Mouse (Mus musculus) forebrain, embryonic 10.5 days (tissue): ENCODE measurements around the gene Myof. TPM values are rescaled to one million over a fixed set of nuclear protein-coding genes. Genes with fewer than 3 reads are reported as not detected.

Experiments used
- DNase-seq: peaks from one replicate; pipeline ENCODE4 v3.0.0-alpha.2; 2017; ENCODE audit warnings: low spot score; ENCODE audit errors: extremely low spot score
- H3K27ac ChIP-seq: fragments of 300-500 bp; sonication (generic); 2 replicates; pipeline ENCODE4 v1.5.1; 2016; ENCODE audit warnings: mild to moderate bottlenecking
- H3K27me3 ChIP-seq: fragments of 300-500 bp; sonication (generic); 2 replicates; pipeline ENCODE4 v1.6.1; 2016; ENCODE audit warnings: mild to moderate bottlenecking; ENCODE audit not compliant: poor library complexity, severe bottlenecking
- H3K36me3 ChIP-seq: fragments of 300-500 bp; sonication (generic); replicated peaks from 2 replicates; pipeline ENCODE4 v1.6.1; 2016; ENCODE audit warnings: mild to moderate bottlenecking, moderate library complexity
- H3K4me1 ChIP-seq: fragments of 300-500 bp; sonication (generic); 2 replicates; pipeline ENCODE4 v1.6.1; 2016
- H3K4me3 ChIP-seq: fragments of 300-500 bp; sonication (generic); 2 replicates; pipeline ENCODE4 v1.5.1; 2016; ENCODE audit warnings: mild to moderate bottlenecking, moderate library complexity
- H3K9me3 ChIP-seq: fragments of 300-500 bp; sonication (generic); 2 replicates; pipeline ENCODE4 v1.6.1; 2016; ENCODE audit warnings: mild to moderate bottlenecking, moderate library complexity
- WGBS: fragments of 180-500 bp; shearing (Covaris S2); methylation state at CpG from one replicate; pipeline ENCODE4 v1.1.7; 2016; 5-methylcytosine and 5-hydroxymethylcytosine counted together
- polyA plus RNA-seq: library from polyadenylated mRNA; unstranded; fragments of >200 nt; fragmentation: Nextera tagmentation; extraction: Ambion mirVana; gene quantifications from 2 replicates; pipeline ENCODE4 v1.2.1, GENCODE M21; 2016

Myof gene
- 1.9 and 2.3 TPM in 2 replicates for polyA plus RNA-seq

- Histone ChIP-seq H3K27me3 (peaks cover 53% of the 10 kb centered on the region), H3K27ac (peak within 1 kb of the TSS; percentile 5; the same call in 1 of the 2 replicates), H3K4me3 (peak within 1 kb of the TSS; percentile 56), H3K9me3 (peaks cover 7% of the 10 kb centered on the region; the same call in 1 of the 2 replicates), H3K4me1 (peaks cover 18% of the 10 kb centered on the region), H3K36me3 (no peaks in the 10 kb centered on the region)
- WGBS, result under 1% methylated on average over 28 of the region's 28 CpGs
- peak; percentile 36 for DNase-seq
These were observed at the start of gene Myof for GRCm38 (mm10) chr19:38043281-38043981. Gene Myof (minus strand): TSS chr19:38043577.

DNA sequence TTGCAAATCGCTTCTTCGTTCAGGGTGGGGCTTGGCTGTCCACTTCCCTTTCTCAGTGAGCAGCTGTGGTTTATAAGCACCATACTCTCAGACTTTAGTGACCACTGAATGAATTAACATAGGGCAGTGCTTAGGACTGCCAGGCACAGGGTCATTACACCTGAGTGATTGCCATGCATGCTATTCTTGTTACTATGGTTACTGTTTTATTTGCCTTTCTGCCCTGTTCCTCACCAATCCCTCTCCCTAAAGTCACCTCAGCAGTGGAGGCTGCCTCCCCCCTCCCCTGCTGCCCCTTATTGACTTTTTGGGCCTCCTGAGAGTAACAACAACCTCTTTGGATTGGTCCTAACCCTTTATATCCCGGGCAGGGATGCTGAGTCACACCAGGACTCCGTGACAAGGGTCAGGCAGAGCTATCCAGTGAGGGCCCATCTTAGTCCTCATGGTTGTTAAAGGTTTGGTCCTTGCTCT lies 48.2 kb upstream of the Myof start:
- DNase-seq, result no peak
- Histone ChIP-seq H3K27ac (no peak overlapping the region), H3K36me3 (no peaks in the 10 kb centered on the region), H3K4me1 (peaks cover 17% of the 10 kb centered on the region), H3K27me3 (peaks cover 34% of the 10 kb centered on the region), H3K9me3 (no peaks in the 10 kb centered on the region), H3K4me3 (no peak overlapping the region)
- WGBS, result 69% methylated on average over 4 of the region's 4 CpGs

- 86% methylated on average over 8 of the region's 8 CpGs for WGBS
- H3K4me1 ChIP-seq, result peaks cover 8% of the 10 kb centered on the region
- no peak overlapping the region for H3K27ac ChIP-seq
- peaks cover 12% of the 10 kb centered on the region for H3K27me3 ChIP-seq
- no peaks in the 10 kb centered on the region for H3K36me3 ChIP-seq
- H3K9me3 ChIP-seq, result no peaks in the 10 kb centered on the region
- no peak overlapping the region for H3K4me3 ChIP-seq
- DNase-seq, result no peak
These were observed 46.0 kb upstream of the Myof start for GRCm38 (mm10) chr19:38089358-38089757.

DNA sequence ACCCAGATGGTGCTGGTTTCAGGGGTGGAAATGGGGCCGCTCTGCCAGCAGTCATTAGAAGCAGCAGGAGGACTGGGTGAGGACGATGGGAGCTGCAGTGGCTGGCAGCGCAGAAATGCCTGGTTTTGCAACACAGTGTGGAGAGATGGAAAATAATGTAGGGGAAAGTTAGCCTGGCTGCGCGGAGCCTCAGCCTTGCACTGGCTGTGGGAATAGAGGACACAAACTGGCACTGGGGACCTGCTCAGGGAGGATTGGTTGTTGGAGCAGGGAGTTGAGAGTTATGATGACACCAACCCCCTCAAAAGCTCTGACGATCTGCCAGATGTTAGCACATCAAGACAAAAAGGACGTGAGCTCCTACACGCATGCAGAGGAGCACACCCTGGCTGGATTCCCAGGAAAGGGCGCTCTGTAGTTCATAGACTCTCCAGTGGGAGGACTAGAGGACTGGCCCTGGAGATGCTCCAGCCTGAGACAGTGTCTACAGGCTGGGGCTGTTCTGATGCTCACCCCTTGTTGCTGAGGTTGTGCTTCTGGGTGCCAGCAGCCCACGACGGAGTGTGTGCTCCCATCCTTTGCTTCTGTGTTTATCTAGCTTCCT lies 43.7 kb upstream of the Myof start:
- H3K36me3 ChIP-seq, result no peaks in the 10 kb centered on the region
- no peak for DNase-seq

GRCm38 (mm10) chr19:38085841-38086240 lies 42.5 kb upstream of the Myof start:
- Histone ChIP-seq H3K27me3 (no peaks in the 10 kb centered on the region), H3K27ac (no peak overlapping the region)

More for the DNA sequence above, 43.7 kb upstream of the Myof start:
- WGBS, result 66% methylated on average over 11 of the region's 11 CpGs
- H3K27me3 ChIP-seq, result no peaks in the 10 kb centered on the region
- H3K4me1 ChIP-seq, result peaks cover 8% of the 10 kb centered on the region
- H3K9me3 ChIP-seq, result no peaks in the 10 kb centered on the region
- no peak overlapping the region for H3K4me3 ChIP-seq
- no peak overlapping the region for H3K27ac ChIP-seq

DNA sequence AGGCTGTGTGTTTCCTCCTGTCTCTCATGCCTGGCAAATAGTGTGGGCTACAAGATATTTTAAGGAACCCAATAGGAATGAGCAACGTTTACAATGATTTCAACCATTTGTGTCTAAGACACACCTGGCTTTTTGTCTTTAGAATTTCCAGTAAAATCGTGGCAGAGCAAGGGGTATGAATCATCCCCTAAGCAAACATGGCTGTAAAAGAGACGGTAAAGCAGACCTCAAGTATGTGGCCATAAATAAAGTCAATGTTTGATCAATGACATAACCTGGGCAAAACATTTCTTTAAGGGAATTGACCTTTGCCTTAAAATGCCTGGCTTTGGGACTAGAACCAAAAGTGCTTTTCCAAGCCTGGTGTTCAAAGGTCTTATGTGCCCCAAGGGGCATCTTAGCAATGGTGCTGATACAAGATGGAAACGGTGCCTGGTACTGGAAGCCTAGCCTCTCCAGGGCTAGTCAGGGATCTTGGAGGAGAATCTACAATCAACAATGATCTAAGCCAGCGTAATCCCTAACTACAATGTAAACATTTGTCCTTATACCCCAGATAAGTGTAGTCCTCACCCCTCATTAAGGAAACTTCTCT lies 39.7 kb upstream of the Myof start:
- Histone ChIP-seq H3K27me3 (no peaks in the 10 kb centered on the region), H3K4me1 (no peaks in the 10 kb centered on the region), H3K4me3 (no peak overlapping the region), H3K36me3 (no peaks in the 10 kb centered on the region), H3K27ac (no peak overlapping the region), H3K9me3 (no peaks in the 10 kb centered on the region)
- no peak for DNase-seq
- WGBS, result 82% methylated on average over 5 of the region's 5 CpGs

More at GRCm38 (mm10) chr19:38085841-38086240, 42.5 kb upstream of the Myof start:
- H3K36me3 ChIP-seq, result no peaks in the 10 kb centered on the region
- H3K9me3 ChIP-seq, result no peaks in the 10 kb centered on the region
- DNase-seq, result no peak
- 85% methylated on average over 4 of the region's 4 CpGs for WGBS
- no peaks in the 10 kb centered on the region for H3K4me1 ChIP-seq
- no peak overlapping the region for H3K4me3 ChIP-seq

GRCm38 (mm10) chr19:38081361-38081760 lies 38.0 kb upstream of the Myof start:
- Histone ChIP-seq H3K9me3 (no peaks in the 10 kb centered on the region), H3K27ac (no peak overlapping the region), H3K4me3 (no peak overlapping the region), H3K4me1 (no peaks in the 10 kb centered on the region), H3K27me3 (no peaks in the 10 kb centered on the region), H3K36me3 (no peaks in the 10 kb centered on the region)
- DNase-seq, result no peak
- WGBS, result 81% methylated on average over 3 of the region's 3 CpGs

DNA sequence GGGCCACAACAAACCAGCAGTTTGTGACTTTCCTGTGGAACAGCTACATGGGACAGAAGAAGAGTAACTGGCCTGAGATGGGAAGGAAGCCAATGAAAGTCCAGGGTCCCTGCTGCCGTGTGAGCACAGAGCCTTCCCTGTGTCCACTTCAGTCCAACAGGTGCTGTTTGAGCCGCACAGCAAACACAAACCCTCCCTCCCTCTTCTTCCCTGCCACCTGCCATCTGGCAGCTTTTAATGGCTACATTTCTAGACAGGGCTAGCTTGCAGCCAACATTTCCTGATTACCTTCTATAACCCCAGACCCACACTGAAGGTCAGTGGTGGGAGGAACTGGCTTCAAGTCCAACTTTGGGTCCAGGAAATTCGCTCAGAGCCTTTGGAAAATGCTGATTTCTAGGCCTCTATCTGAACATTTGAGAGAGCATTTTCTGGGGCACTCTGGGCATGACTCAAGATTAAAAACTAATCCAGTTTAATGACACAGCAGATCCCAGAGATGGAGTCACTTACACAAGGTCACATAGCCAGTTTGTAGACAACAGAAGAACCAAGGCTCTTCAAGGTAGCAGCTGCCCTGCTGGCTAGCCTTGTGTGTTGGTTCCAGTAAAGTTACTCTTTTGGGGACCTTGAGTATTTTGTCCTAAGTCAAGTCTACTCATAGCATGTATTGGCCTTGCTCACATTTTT lies 34.6 kb upstream of the Myof start:
- Histone ChIP-seq H3K27ac (no peak overlapping the region), H3K4me1 (no peaks in the 10 kb centered on the region), H3K36me3 (peaks cover 25% of the 10 kb centered on the region), H3K27me3 (no peaks in the 10 kb centered on the region), H3K4me3 (no peak overlapping the region), H3K9me3 (no peaks in the 10 kb centered on the region)
- 83% methylated on average over 3 of the region's 3 CpGs for WGBS
- no peak for DNase-seq

DNA sequence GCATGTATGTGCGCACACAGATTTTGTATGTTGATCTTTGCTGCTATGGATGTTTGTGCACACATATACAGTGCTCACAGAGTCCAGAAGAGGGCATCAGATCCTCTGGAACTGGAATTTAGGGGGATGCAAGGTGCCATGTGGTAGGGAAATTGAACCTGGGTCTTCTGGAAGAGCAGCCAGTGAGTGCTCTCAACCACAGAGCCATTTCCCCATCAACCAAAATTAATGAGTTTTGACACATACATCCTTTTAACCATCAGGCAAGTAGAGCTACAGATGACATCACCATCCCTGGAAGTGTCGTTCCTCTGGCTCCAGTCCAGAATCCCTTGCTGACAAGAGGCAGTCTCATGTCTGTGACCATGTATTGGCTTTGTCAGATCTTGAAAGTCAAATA lies 32.9 kb upstream of the Myof start:
- DNase-seq, result no peak

GRCm38 (mm10) chr19:38075051-38075450 lies 31.7 kb upstream of the Myof start:
- no peak overlapping the region for H3K27ac ChIP-seq
- 86% methylated on average over 11 of the region's 11 CpGs for WGBS

More for the DNA sequence above, 32.9 kb upstream of the Myof start:
- no peaks in the 10 kb centered on the region for H3K27me3 ChIP-seq
- H3K4me1 ChIP-seq, result no peaks in the 10 kb centered on the region
- H3K4me3 ChIP-seq, result no peak overlapping the region
- no peaks in the 10 kb centered on the region for H3K9me3 ChIP-seq
- H3K36me3 ChIP-seq, result peaks cover 43% of the 10 kb centered on the region
- H3K27ac ChIP-seq, result no peak overlapping the region
- 94% methylated on average over 2 of the region's 2 CpGs for WGBS

GRCm38 (mm10) chr19:38073226-38073625 lies 29.8 kb upstream of the Myof start:
- Histone ChIP-seq H3K9me3 (no peaks in the 10 kb centered on the region), H3K4me3 (no peak overlapping the region), H3K27ac (no peak overlapping the region), H3K27me3 (no peaks in the 10 kb centered on the region), H3K4me1 (no peaks in the 10 kb centered on the region), H3K36me3 (peaks cover 73% of the 10 kb centered on the region)
- 95% methylated on average over 5 of the region's 5 CpGs for WGBS
- DNase-seq, result no peak

More at GRCm38 (mm10) chr19:38075051-38075450, 31.7 kb upstream of the Myof start:
- Histone ChIP-seq H3K27me3 (no peaks in the 10 kb centered on the region), H3K9me3 (no peaks in the 10 kb centered on the region), H3K4me3 (no peak overlapping the region), H3K36me3 (peaks cover 55% of the 10 kb centered on the region), H3K4me1 (no peaks in the 10 kb centered on the region)
- DNase-seq, result no peak

DNA sequence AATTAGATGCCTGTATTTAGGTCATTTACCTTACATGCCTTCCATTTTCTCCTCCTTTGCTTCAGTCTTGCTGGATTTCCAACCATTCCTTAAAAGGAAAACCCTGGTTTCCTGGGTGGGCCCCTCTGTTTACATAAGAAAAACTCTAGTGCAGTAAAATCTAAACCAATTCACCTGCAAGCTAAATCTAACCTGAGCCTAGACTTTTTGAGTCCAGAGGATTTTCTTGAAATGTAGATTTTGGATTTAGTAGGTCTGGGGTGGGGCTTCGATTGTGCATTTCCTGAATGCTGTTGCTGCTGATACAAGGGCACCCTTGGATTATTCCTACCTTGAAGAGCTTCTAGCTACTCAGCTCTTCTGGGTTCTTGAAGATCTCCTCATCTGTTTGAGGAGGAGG lies 20.7 kb upstream of the Myof start:
- H3K36me3 ChIP-seq, result peaks cover 92% of the 10 kb centered on the region
- H3K4me1 ChIP-seq, result no peaks in the 10 kb centered on the region
- no peaks in the 10 kb centered on the region for H3K9me3 ChIP-seq
- no peak overlapping the region for H3K4me3 ChIP-seq
- WGBS, result 88% methylated on average over 1 of the region's 1 CpGs
- no peak overlapping the region for H3K27ac ChIP-seq
- no peak for DNase-seq
- H3K27me3 ChIP-seq, result no peaks in the 10 kb centered on the region
